Mouse (Mus musculus): ENCODE data around the gene Rhot2. TPM values are rescaled to one million over a fixed set of nuclear protein-coding genes. Genes with fewer than 3 reads are reported as not detected.
"Not testable (repeated sequence)": the region's sequence is repeated elsewhere in the genome, so short reads cannot be mapped to it uniquely, and the experiment has no call there.

The Rhot2 gene
- total RNA-seq, 2 experiments from 2014 or later, result 54.4 to 76.1 TPM

- peak; percentile 80 for DNase-seq
Measured at GRCm38 (mm10) chr17:25874721-25875170, 30.1 kb upstream of the Rhot2 start, which contains the start of gene Mettl26. Gene Mettl26 (plus strand): TSS chr17:25875074.

DNA sequence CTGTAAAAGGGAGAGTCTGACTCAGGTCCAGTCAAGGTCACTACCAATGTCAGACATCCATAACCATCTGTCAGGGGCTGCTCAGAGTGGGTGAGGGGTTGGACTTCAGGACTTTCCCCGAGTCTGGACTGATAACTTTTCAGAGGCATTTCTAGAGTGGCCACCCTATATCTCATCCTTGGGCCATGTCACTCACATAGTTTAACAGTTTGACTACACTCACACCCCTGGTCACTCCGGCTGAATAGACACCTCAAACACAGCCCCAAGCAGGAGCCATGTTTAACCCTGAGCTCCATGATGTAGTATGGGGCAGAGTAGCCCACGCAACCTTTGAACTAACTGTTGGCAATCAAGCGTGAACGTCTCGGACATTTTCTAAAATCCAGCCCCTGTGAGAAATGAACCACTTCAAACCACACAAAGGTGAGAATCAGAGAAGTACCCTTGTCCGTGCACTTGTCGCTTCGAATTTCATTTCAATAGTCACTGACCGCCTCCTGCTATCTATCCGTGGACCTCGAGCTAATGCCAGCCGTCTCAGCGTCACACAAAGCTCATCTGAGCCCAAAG, 29.6 kb upstream of the Rhot2 start:
- DNase-seq, result no peak

- DNase-seq, result no peak
Measured at GRCm38 (mm10) chr17:25873405-25874147, 28.9 kb upstream of the Rhot2 start.

- DNase-seq, result no peak
Measured at GRCm38 (mm10) chr17:25872676-25873075, 28.0 kb upstream of the Rhot2 start.

GRCm38 (mm10) chr17:25871566-25871965, 26.9 kb upstream of the Rhot2 start:
- DNase-seq, result not testable (repeated sequence)

- DNase-seq, result no peak
Measured at GRCm38 (mm10) chr17:25869954-25870353, 25.3 kb upstream of the Rhot2 start.

- DNase-seq, result no peak
Measured at GRCm38 (mm10) chr17:25869498-25869897, 24.8 kb upstream of the Rhot2 start.

DNA sequence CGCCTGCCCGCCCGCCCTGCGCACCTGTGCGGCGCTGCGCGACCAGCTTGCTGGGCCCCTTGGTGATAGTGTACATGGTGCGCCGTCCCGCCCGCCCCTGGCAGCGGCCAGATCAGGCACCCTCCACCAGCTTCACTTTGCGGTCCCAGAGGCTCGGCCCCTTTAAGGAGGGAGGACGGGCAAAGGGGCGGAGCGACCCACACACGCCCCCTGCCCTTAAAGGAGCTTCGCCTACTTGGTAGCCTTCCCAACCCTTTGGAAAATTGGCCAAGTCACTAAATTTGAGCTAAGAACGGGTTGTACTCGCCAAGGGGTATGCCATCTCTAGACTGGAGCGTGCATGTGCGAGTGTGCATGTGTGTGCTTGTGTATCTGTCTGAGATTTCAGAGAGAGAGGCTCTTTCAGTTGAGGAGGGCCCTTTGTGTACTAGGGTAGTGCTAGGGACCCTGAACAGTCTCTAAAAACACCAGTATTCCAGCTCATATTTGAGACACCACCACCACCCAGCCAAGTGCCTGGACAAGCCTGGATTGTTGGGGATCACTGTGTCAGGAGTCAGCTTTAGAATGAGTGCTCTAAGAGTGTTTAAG, 24.0 kb upstream of the Rhot2 start, which contains the start of gene Mcrip2:
Gene Mcrip2 (minus strand): TSS at position 164 of the 591 bp plus-strand sequence.
- peak; percentile 88 for DNase-seq

- peak; percentile 68 for DNase-seq
Measured at GRCm38 (mm10) chr17:25867836-25868600, 23.4 kb upstream of the Rhot2 start.

DNA sequence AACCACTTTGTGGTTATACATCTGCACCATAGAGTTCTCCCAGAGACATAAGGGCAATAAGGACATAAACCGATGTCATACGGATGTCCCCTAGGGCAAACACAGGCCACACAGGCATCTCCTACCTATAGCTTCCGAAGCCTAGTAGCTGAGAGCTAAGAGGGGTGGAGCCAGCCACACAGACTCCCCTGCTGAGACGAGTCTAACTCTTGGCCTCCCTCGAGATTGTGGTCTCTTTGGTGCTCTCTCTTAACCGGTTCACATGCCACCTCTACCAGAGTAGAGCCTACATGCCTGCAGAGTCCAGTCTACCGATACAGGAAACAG, 22.8 kb upstream of the Rhot2 start:
- no peak for DNase-seq

GRCm38 (mm10) chr17:25866172-25866571, 21.5 kb upstream of the Rhot2 start:
- DNase-seq, result no peak

DNA sequence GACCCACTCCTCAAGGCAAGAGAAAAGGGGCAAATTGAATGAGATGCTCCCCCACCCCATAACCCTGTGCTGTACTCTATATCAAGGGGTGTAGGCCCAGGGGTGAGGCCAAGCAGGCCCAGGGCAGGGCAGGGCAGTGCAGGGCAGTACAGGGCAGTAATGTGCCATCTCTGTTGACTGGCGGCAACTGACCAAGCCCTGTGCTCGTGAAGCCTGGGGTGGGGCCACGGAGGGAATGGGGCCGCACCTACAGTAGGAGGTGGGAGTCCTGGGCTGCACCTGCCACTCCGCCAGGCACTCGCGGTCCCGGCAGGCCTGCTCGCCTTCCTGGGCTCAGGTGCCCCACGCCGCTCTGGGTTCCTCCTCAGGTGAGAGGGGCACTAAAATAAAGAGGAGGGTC, 20.6 kb upstream of the Rhot2 start:
- no peak for DNase-seq

- DNase-seq, result no peak
Measured at GRCm38 (mm10) chr17:25864311-25864710, 19.7 kb upstream of the Rhot2 start.

- no peak for DNase-seq
Measured at GRCm38 (mm10) chr17:25863681-25864080, 19.0 kb upstream of the Rhot2 start.

GRCm38 (mm10) chr17:25861704-25862612, 17.3 kb upstream of the Rhot2 start:
- no peak for DNase-seq

DNA sequence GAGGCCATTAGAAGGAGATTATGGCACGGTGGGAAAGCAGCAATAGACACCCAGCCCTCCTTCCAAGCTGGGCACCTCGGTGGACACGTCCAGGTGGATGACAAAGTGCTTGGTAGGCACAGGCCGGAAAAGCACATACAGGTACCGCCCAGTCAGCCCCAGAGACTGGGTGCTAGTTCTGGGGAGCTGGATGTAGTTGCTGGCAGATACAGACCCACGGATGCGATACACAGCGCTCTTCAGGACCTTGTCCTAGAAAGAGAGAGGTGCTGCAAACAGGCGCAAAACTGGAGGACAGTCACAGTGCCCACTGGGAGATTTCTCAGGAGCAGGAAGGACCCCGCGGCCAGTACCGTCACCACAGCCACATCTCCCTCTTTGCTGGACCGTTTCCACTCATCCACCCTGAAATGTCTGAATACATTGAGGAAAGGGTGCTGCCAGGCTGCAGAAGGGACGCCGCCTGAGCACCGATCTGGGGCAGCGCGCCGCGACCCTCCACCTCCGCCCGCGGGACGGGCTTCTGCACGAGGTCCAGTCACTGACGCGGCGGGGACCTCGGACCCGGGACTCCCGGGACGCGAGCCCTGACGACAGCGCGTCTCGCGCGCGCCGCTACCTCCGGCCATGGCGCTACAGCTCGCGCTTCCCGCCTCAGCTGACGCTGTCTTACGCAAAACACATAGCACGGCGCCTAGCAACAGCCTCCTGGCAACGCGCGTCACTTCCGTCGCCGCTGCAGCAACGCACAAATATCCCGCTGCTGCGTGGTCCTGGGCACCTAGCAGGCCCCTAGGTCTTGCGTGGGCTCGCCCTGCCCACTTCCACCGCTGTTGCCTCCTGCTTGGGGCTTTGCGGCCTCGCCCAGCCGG, 16.4 kb upstream of the Rhot2 start, which contains the start of gene Wdr90:
Gene Wdr90 (minus strand): TSS at position 670 of the 872 bp plus-strand sequence.
- peak; percentile 89 for DNase-seq

GRCm38 (mm10) chr17:25860229-25860628, 15.6 kb upstream of the Rhot2 start:
- DNase-seq, result no peak

DNA sequence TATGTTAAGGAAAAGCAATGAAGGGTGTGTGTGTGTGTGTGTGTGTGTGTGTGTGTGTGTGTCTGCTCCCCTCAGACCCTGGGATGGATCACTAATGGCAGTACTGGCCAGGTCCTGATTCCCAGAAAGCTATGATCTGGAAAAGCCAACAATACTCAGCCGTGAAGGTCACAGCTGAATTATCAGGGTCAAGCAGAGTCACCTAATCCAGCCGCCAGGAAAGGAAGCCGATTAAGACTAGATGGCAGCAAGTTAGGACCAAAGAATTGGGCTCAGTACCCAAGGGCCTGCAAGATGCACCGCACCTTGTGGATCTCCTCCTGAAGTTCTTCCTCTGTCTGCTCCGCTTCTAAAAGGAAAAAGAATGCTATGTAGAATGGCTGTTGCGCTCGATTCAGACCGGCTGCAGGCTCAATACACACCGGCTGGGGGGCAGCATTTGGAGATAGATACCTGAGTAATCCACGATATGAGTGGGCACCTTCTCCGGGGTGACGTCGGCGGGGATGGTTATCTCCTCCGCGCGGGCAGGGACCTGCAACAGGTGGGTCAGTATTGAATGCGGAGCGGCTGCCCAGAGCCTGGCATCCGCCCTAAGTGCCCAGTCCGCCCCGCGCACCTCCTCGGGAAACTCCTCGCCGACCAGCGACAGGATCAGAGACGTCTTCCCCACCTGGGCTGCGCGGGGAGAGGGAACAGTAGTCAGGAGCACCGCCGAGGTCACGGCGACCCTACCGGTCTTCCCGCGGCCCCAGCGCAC, 835 bp downstream of the Rhot2 start:
- DNase-seq, result no peak

DNA sequence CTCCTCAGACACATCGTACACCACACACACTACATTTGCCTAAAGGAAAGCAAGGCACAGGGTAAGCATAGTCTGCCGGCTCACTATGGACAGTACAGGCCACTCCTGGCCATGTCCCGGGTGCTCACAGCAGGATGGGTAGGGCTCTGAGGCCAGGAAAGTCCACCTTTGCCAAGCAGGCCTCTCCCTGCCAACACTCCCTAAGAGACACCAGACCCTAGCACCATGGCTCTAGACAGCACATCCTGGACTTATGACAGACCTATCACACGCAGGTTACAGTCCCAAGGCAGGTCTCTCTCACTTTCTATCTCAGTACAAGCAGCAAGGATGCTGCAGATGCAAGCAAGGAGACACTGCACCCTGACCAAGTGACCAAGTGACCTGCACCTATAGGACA, 1.5 kb downstream of the Rhot2 start:
- DNase-seq, result no peak

- DNase-seq, result no peak
Measured at GRCm38 (mm10) chr17:25842509-25842908, 2.1 kb downstream of the Rhot2 start.
